Mouse (Mus musculus) cerebellum, adult 2 months (tissue): ENCODE results near the gene Rab3il1. TPM values are rescaled to one million over a fixed set of nuclear protein-coding genes. Genes with fewer than 3 reads are reported as not detected.

Source experiments
- DNase-seq, 2 experiments: peaks; one replicate each; pipeline ENCODE4 v3.0.0; 2021
- H3K27ac ChIP-seq: fragments of 200-500 bp; 2 replicates; pipeline ENCODE4 v1.5.1; 2012; ENCODE audit warnings: low read length, control low read depth, inconsistent platforms; ENCODE audit not compliant: insufficient read depth
- H3K27me3 ChIP-seq: fragments of 200-500 bp; 2 replicates; pipeline ENCODE4 v1.6.1; 2012; ENCODE audit warnings: inconsistent platforms, mild to moderate bottlenecking, low read length, moderate library complexity; ENCODE audit not compliant: control insufficient read depth, insufficient read depth
- H3K4me1 ChIP-seq: fragments of 200-500 bp; 2 replicates; pipeline ENCODE4 v1.6.1; 2011; ENCODE audit warnings: low read length; ENCODE audit not compliant: control insufficient read depth, insufficient read depth
- H3K4me3 ChIP-seq: fragments of 200-500 bp; replicated peaks from 2 replicates; pipeline ENCODE3; 2011; ENCODE audit warnings: mild to moderate bottlenecking, low read depth, low read length, control low read depth; ENCODE audit not compliant: insufficient read depth
- CTCF ChIP-seq: fragments of 200-500 bp; IDR thresholded peaks from 2 replicates; pipeline ENCODE4 v1.5.1; 2011; ENCODE audit warnings: low read depth, mild to moderate bottlenecking, control low read depth, low read length, moderate library complexity, borderline replicate concordance; ENCODE audit not compliant: insufficient read depth
- POLR2A ChIP-seq: fragments of 200-500 bp; IDR thresholded peaks from 2 replicates; pipeline ENCODE4 v1.6.1; 2011; ENCODE audit warnings: low read length, control low read depth, borderline replicate concordance; ENCODE audit not compliant: insufficient read depth
- WGBS: fragments of 180-500 bp; shearing (Covaris S2); methylation state at CpG from one replicate; pipeline ENCODE4 v1.1.7; 2018; 5-methylcytosine and 5-hydroxymethylcytosine counted together
- polyA plus RNA-seq: library from polyadenylated mRNA; depleted of rRNA; stranded (reverse); fragments of >200 nt; gene quantifications from 2 replicates; pipeline ENCODE4 v1.2.3, GENCODE M21; 2012

The Rab3il1 gene
- polyA plus RNA-seq, 1 experiment, result 9.5 TPM

DNA sequence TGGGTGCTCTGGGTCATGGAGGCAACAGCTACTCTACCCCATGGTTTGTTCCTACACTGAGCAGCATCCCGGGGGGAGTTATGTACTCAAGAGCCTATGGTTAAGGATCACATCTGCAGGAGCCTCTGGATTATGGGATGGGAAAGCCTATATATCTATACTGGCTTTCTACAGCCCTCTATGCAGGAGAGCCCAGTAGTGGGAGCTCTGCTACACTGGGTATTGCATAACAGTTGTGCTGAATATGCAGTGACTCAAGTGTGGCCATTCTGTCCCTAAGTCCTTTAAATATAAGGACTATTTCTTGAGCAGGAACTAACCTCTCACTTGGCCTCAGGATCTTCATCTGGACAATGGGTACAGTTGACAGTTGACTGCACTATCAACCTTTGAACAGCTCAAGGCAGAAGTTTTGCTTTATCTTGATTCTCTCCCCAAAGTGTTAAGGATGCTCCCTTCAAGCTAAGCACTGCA is 56.9 kb downstream of the Rab3il1 start:
- DNase-seq, result no peak
- Histone ChIP-seq H3K27me3 (no peaks in the 10 kb centered on the region), H3K4me3 (no peak overlapping the region), H3K27ac (no peak overlapping the region), H3K4me1 (no peaks in the 10 kb centered on the region)
- no peak for TF ChIP-seq POLR2A
- no peak for TF ChIP-seq CTCF
- 85% methylated on average over 1 of the region's 1 CpGs for WGBS

DNA sequence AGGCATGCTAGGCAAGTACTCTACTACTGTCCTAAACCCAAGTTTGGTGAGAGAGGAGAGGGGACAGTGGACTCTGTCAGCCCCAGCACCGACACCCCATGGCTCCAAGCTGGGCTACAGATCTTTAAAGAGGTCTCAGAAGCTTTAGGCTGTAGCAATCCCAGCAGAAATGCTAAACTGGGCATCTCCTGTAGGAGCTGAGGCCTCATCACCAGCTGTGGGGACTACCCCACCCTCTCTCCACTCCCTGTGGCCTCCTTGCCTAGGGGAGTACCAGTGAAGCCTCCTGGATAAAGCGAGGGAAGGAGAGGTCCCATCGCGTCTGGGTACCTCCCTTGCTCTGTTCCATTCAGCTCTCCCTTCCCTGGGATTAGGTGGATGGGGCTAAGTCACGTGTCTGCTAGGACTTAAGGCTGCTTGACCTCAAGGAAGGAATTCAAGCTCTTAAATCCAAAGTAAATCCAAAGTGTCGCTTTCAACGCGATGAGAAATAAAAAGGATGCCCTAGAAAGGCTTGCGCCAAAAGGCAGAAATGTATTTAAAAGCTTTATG is 57.5 kb downstream of the Rab3il1 start:
- Histone ChIP-seq H3K4me1 (no peaks in the 10 kb centered on the region), H3K27me3 (no peaks in the 10 kb centered on the region), H3K27ac (no peak overlapping the region), H3K4me3 (no peak overlapping the region)
- no peak for DNase-seq
- TF ChIP-seq CTCF (no peak), POLR2A (no peak)
- 66% methylated on average over 9 of the region's 9 CpGs for WGBS

GRCm38 (mm10) chr19:10059911-10060567 is 58.6 kb downstream of the Rab3il1 start:
- Histone ChIP-seq H3K4me1 (no peaks in the 10 kb centered on the region), H3K27me3 (no peaks in the 10 kb centered on the region), H3K27ac (no peak overlapping the region), H3K4me3 (no peak overlapping the region)
- TF ChIP-seq CTCF (peak; percentile 87), POLR2A (no peak)
- 65% methylated on average over 10 of the region's 10 CpGs for WGBS
- peak; percentile 35 to 45 for DNase-seq

DNA sequence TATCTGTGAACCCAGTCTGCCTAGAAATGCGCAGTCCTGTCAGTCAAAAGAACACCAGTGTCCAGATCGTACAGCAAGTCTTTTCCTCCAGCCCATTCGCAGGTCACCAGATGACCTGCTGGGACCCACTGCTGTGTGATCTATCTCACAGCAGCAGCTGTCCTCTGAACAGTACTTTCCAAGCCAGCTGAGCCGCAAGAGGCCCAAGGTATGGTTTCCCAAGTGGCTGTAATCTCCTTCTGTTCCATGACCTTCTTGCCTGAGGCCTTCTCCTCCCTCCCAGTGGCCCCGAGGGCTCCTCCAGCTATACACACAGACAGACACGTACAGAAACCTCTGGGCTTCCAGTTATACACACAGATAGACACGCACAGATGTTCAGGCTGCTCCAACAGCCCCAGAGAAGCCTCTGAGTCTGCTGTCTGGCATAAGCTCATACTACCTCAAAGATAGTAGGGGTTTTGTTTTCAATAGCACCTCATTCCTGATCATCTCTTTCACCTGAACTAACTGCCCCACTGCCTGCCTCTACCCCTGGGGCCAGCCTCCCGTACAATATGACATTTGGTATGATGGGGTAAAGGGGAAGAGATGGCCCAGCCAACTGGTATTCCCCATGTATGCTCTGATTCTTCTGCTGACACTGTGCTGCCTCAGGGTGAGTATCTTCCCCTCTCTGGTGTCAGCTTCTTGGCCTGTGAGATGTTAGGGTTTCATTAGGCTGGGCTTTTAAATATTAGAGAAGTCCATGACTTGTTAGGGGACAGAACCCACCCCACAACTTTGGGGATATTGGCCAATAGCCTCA is 59.5 kb downstream of the Rab3il1 start:
- no peak for TF ChIP-seq CTCF
- TF ChIP-seq POLR2A, result no peak
- WGBS, result 49% methylated on average over 8 of the region's 8 CpGs
- Histone ChIP-seq H3K4me1 (no peaks in the 10 kb centered on the region), H3K27me3 (no peaks in the 10 kb centered on the region), H3K4me3 (no peak overlapping the region), H3K27ac (no peak overlapping the region)
- no peak for DNase-seq

DNA sequence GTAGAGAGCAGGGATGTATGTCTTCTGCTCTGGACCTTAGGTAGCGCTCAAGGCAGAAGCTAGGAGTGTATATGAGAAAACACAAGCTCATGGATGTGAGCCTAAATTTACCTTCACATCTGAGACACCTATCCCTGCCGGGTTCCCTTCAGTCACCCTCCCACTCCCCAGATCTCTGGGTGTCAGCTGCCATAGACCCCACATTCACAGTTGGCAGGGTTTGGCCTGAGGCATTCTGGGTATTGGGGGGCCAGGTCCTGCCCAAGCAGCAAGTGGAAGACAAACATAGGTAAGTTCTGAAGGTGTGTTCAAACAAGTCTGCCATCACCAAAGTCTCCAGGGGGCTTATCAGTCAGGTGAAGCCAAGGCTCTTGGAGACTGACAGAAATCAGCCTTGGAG is 60.2 kb downstream of the Rab3il1 start:
- 89% methylated on average over 2 of the region's 2 CpGs for WGBS
- H3K27ac ChIP-seq, result no peak overlapping the region
- H3K27me3 ChIP-seq, result no peaks in the 10 kb centered on the region

DNA sequence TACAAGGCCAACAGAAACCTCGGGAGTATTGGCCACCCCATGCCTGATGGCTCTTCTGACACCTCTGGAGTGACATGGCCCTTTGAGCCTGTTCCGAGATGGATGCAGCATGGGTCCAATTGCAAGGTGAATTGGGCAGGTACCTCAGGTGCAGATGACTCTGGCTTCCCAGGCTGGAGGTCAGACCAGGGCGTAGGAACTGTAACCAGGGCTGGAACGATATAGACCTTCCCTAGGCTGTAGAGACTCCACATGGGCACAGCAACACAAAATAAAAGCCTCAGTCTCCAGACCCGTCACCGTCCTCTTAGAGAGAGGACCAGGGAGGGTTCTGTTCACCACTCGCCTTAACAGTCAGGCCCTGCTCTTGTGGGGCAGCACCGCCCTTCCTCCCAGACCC is 60.8 kb downstream of the Rab3il1 start:
- Histone ChIP-seq H3K4me3 (no peak overlapping the region), H3K27me3 (no peaks in the 10 kb centered on the region), H3K27ac (no peak overlapping the region), H3K4me1 (no peaks in the 10 kb centered on the region)
- WGBS, result 92% methylated on average over 8 of the region's 8 CpGs
- TF ChIP-seq CTCF (no peak), POLR2A (no peak)
- no peak for DNase-seq

More for the DNA sequence above, 60.2 kb downstream of the Rab3il1 start:
- TF ChIP-seq CTCF (no peak), POLR2A (no peak)
- no peak for DNase-seq
- Histone ChIP-seq H3K4me3 (no peak overlapping the region), H3K4me1 (no peaks in the 10 kb centered on the region)

DNA sequence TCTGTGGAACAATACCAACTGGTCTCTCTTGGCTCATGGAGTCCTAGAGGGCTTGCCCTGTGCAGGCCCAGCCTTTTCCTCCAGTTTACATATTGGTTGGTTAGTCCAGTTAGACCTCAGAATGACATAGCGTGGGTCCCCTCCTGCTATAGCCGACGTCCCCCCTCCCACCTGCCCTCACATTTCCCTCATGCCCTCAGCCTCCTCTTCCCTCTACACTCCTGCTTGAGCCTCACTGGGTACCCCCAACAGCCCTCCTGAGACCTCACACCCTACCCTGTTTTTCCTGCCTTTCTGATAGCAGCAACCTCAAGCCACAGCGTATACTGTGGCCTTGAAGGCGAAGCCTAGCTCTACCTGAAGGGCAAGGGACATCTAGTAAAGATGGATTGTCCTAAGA is 61.4 kb downstream of the Rab3il1 start:
- WGBS, result 93% methylated on average over 5 of the region's 5 CpGs
- no peak overlapping the region for H3K27ac ChIP-seq
- H3K27me3 ChIP-seq, result no peaks in the 10 kb centered on the region
- H3K4me3 ChIP-seq, result no peak overlapping the region
- no peak for DNase-seq
- TF ChIP-seq POLR2A (no peak), CTCF (no peak)
- 0 out of 2 replicates have a peak, but pooled peaks cover 3% of the 10 kb centered on the region for H3K4me1 ChIP-seq
